Mouse (Mus musculus) ovary, postnatal 36 days (tissue): ENCODE measurements at regions not wholly inside any gene's neighbourhood (a gene's known extent, or its start where the extent isn't known, plus 50 kb on each side); places are given as distances from the start of the nearest gene placed in this dataset.

ENCODE experiments used
- DNase-seq: peaks from one replicate; pipeline ENCODE4 v3.0.0; 2022; ENCODE audit warnings: low spot score, mixed read lengths

DNA sequence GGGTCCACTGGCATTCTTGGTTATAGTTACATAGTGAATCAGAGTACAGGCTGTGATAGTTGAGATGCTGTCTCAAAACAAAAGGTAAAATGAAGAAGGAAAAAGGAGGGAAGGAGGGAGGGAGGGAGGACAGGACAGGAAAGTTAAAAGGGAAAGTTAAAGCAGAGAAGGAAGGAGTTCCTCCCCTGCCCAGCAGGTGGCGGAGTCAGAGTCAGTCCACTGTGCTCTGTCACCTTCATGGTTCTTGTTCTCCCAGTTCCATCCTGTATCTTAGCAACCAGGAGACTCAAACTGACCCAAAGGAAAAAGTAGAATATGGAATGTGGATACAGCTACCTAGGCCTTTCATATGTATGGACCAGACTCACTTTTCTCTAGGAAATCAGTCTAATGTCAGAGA lies 288.3 kb downstream of the Pdcd6ip start:
- DNase-seq, result no peak

DNA sequence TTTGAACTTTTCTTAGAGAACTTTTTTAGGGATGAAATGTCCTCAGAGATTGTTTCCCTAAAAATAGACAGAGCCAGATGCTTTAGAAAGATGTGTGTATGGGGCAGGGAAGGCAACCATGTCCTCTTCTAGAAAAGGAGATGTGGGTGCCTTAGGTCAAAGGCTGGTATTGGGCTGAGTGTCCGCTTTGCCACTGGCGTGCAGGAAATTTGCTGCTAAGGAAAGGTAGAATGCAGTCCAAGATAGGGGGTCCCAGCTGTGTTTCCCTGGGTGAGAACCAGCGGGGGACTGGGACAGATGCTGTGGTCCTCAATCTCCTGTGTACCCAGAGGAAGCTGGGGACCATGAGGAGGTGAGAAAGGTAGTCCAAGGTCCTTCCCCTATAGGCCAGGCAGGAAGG lies 291.0 kb downstream of the Pdcd6ip start:
- no peak for DNase-seq

DNA sequence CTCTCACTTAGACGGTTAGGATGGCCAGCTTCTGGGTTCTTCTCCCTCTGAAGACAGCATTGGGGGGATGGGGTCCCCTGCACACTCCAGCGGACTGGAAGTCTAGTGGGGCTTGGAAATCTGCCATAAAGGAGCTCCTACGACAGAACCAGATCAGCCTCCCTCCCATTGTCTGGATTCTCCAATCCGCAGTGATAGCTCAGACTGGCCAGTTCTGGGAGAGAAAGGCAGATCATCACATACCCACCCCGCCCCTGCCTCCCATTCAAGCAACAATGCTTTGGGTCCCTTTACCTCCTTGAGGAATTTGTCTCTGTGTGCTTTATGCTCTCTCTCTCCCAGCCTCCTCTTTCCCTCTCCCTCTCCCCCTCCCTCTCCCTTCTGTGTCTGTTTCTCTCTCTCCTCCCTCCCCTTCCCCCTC lies 292.5 kb downstream of the Pdcd6ip start:
- no peak for DNase-seq

DNA sequence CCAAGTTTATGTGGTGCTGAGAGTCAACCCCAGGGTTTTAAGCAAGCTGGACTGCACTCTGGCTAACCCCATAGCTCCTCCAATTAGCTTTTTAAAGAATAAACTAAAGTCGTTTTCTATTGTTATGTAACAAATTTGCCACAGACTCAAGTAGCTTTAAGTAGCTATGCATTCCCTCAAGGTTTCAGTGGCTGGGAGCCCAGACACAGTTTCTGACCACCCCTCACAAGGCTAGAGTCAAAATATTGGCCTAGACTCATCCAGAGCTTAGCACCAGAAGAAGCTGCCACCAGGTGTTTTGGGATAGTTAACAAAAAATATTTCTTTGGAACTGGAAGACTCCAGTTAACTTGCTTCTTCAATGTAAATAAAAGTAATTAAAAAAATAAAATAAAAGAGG lies 293.4 kb downstream of the Pdcd6ip start:
- no peak for DNase-seq

DNA sequence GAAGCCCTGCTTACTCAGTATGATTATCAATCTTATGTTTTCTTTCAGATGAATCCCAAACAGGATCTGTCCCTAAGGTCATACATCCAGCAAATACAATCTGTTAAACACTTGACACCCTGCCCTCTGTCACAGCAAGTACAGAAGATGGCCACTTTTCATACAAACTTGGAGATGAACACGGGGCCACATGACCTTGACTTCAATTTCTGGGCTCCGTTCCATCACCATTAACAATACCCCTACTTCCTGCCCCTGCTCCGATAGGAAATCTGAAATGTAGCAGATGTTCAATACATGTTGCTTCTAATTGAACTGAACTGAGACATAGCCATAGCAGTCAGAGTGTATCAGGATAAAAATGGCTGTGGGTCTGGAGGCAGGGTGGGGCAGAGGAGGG lies 294.2 kb downstream of the Pdcd6ip start:
- no peak for DNase-seq

DNA sequence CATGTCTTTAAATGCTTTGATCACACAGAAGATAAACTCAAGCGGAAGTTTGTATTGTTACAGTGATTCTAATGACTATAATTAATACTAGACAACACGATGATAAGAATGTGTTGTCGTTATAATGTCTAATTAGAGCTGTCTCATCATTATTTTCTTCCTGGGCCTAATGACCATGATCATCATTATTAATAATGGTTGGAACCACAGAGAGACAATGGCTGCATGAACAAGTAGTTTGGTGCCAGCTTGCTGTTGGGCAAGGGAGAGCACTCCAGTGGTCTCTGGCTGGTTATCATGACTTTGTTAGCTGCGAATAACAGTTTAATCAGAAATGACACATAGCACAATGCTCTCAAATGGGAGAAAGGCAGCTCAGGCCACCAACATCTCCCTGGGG lies 296.4 kb downstream of the Pdcd6ip start:
- DNase-seq, result no peak

DNA sequence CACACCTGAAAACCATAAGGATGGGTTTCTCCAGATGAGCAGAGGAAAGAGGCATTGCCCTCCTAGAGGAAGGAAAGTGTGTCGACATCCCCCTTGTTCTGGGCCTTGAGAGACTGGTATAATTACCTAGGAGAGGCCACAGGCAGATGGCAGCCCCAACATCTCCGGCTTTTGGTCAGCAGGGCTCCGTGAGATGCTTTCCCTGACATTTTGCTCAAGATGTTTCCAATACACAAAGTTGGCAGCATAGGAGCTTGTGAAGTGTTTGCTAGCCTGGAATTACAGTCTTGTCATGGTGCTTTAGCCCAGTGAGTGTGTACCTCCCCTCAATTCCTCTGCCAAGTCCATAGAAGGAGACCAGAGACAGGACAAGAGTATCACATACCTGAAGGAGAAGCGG lies 299.5 kb downstream of the Pdcd6ip start:
- no peak for DNase-seq

DNA sequence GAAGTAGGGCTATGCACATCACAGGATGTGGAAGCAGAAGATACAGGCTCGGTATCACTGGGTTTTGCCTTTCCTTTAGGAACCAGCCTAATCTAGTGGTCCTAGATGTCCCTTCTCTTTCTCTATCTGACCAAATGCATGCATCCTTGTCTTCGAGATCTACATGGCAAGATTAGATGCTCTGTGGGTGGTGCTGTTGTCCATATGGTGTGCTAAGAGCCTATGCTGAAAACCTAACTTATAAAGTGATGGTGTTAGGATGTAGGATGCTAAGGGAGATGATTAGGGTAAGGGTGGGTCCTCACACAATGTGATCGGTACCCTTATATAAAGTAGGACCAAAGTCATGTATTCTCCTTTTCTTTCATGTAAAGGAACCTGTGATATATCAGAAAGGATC lies 313.7 kb downstream of the Pdcd6ip start:
- no peak for DNase-seq

DNA sequence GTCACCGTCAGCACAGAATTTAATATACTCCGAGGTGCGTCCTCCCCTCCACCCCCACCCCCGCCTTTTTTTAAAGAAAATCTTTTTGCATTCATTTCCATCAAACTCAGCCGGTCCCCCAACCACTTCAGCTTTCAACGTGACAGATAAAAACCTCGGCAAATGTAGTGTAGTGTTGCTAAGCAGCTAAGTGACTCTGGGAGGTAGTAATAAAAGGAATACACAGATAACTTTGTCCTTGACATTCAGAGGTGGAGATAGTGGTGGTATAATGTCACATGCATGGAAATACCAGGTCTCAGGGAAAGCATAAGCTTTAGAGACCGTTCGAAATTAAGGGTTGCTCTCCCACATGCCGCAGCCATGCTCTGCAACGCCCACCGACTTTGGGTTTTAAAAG lies 320.7 kb downstream of the Pdcd6ip start:
- no peak for DNase-seq

DNA sequence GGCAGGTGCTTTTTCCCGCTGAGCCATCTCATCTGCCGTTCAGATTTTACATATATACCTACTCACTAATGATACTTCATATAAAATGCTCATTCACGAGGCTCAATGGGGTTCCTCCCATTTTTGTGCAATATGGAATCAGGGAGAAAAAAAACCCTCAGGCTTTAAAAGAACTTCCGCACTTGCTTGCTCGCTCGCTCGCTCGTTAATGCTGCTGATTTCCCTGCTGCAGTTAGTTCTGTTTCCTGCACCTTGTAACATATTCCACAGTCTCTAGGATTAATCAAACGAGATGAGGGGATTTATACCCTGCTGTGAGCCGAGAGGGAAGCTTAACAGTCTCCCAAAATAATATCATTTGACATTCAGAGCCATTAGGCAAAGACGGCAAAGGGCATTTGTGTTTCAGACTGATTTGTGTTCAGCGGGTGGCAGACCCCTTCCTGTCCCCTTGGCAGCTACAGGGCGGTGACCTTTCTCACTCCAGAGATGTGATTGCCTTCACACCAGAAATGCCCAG lies 326.4 kb downstream of the Pdcd6ip start:
- DNase-seq, result no peak

DNA sequence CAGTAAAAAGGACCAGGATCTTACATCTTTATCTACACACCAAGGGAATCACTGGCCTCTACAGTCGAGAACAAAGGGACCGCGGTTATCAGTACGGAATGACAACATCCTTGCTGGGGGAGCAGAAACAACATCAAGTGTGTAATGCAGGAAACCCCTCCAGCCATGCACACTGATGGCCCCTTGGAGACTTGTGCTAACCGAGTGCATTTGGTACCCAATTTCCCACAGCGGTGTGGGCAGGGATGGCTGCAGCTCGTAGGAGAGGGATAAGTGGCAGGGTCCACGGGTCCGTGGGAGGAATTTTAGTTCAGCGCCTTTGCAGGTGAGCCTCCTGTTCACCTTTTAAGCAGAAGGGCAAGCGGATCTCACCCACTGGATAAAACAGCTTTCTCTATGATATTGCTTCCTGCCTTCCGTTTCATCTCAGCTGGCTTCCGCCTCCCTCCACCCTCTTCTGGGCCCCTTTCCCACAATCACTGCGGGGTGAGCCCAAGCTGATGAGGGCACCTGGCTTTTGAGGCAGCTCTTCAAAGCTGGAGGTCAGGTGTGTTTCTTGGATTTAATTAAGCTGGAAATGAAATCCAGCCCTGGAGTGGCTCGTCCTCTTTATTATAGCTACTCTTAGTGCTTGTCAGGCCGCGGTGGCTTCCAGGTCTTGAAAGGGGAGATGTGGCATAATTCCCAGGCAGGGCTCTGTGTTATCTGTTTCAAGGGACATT lies 327.5 kb downstream of the Pdcd6ip start:
- no peak for DNase-seq

DNA sequence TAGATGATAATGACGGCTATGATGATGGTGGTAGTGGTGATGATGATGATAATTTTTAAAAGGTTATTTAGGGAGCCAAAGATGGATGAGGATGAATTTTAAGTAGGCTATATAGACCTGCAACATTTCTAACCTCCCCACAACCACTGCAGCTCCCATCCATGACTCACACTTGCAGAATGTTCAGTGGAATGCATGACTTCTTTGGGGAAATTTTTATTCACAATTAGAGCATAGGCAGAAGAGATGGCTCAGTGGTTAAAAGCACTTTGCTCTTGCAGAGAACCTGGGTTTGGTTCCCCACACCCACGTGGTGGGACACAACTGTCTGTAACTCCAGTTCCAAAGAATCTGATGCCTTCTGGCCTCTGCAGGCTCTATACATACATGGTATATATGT lies 329.5 kb downstream of the Pdcd6ip start:
- no peak for DNase-seq

DNA sequence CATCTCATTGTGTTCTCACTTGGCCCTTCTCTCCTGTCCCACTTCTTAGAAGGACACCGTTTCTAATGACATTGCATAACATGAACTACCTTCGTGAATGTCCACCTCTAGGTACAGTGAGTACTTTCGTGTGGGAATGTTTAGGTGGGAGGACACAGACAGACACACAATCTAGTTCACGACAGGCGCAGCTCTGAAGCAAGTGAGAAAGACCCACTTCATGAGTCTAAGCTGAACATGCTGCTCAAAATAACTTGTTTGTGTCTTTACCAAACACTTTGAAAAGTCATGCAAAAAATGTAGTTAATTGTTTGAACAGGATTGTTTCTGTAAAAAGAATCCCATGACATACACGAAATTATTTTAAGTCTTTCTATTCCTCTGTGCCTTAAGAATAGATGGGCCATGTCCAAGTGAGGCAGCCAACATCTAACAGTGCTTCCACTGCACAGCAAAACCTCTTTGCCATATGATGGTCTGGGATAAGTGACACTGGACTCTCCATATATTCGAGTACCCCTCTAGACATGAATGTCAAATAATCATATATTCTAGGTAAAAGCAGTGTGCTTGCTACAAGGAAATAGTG lies 336.2 kb downstream of the Pdcd6ip start:
- DNase-seq, result no peak

DNA sequence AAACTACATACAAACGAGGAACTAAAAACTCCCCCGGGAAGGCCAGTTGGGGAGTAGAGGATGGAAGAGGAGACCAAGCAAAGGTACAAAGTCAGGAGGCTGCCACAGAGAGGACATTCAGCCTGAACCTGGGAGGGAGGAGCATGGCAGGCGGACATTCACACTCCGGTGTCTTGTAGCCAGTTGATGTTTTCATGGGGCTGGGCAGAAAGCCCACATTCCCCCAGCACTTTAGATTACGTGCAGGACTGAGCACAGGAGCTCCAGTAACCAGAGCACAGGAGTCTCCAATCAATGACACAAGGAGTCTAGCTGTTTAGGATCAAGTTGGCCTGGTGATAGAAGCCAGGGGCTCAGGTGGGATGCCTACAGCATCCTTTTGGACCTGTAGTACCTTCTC lies 360.1 kb downstream of the Pdcd6ip start:
- no peak for DNase-seq

DNA sequence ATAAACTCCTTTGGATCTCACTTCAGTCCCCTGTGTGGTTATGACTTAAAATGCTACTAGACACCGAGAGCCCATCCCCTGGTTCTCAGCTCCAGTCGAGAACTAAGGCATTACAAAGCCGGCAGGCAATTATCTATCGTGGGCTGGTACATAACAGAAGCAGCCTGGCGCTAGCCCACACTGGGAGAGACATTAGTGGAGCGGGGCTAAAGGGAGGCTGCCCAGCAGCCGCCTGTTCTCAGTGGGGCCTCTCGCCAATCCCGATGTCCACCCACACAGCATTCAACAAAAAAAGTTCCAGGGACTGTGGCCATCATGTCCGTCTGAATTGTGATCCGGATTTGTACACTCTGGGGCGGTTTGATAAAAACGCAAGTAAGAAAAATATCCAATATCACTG lies 361.5 kb downstream of the Pdcd6ip start:
- no peak for DNase-seq

DNA sequence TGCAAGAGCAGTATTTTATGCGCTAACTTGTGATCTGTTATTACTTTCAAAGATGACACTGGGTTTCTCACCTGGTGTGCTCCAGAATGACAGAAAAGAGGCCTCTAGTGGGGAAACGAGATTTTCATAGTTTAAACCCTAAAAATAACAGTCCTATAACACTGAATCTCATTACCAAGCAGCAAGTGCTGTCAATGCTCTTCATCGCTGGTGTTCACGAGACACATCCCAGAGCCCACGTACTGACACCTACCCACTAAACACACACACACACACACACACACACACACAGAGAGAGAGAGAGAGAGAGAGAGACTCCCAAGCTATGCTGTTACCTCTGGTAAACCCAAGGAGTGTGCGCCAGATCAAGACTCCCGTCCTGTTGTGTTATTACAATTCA lies 365.9 kb downstream of the Pdcd6ip start:
- no peak for DNase-seq

DNA sequence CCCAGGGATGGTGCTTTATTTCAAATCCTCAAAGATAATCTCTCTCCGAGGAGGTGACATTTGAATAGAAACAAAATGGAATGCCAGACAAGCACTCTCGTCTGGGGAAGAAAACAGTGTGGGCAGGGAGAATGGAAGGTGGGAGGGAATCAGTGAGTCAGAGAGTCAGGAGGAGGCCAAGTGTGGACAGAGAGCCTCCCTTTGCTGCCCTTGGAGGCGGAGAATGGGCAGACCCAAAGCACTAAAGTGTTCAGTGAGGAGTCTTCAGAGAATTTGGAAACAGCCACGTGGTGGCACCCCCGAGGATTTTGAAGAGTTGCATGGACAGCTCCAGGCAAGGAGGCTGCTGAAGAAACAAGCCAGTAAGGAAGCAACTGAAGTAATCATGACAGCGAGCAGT lies 367.2 kb downstream of the Pdcd6ip start:
- DNase-seq, result no peak

DNA sequence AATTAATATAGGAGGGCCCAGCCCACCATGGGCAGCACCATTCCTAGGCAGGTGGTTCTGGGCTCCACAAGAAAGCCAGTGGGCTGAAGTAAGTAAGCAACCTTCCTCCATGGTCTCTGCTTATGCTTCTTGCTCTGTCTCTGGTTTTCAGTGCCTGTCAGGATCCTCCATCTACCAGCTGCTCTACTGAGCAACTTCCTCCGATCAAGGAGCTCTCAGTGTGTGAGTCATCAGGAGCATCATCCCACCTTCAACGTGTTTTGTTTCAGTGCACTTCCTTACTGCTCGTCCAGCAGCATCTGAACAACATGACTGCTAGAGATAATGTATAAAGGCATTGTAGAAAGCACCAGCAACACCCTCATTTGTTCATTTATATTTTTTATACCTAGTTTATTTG lies 368.0 kb downstream of the Pdcd6ip start:
- no peak for DNase-seq

DNA sequence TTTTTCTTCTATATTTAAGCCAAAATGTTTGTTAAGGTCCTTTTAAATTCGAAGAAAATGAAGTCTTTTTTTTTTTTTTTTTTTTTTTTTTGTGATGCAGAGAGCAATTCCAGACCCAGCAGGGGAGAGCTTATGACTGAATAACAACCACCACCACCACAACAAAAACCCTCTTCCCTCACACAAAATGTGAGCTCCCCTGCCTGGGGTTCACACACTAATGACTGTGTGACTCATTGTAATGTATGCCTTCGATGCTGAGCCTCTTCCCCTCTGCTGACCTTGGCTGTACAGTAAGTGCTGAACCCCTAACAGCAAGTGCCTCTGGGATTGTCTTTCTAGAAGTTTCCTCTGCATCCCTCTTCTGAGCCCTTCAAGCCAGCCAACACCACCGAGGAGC lies 383.6 kb downstream of the Pdcd6ip start:
- DNase-seq, result no peak

DNA sequence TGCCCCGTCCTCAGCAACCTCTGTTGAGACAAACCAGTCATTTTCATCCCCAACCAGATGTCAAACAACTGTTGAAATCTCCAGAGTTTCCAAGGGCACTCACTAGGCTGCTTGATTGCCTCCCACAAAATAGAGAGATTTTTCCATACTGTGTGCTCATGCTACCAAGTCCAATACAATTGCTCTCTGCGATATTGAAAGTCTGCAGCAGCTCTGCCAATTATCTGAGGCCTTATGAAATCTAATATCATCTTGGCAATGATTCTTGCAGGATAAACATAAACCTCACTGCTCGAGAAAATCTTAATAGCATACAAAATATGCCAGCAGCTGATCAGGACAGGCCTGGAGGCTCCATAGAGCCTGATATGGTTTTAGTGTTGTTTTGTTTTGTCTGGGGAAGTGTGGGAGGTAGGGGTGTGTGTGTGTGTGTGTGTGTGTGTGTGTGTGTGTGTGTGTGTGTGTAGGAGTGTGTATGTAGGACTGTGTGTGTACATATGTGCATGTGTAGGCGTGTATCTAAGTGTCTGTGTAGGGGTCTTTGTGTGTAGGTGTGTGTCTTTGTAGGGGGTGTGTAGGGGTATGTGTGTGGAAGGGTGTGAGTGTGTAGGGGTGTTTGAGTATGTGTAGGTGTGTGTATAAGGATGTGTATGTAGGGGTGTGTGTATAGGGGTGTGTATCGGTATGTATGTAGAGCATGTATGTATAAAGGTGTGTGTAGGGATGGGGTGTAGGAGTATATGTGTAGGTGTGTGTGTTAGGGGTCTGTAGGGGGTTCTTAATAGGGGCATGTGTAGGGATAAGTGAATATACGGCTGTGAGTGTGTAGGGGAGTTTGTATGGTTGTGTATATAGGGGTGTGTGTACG lies 398.1 kb downstream of the Pdcd6ip start:
- no peak for DNase-seq

DNA sequence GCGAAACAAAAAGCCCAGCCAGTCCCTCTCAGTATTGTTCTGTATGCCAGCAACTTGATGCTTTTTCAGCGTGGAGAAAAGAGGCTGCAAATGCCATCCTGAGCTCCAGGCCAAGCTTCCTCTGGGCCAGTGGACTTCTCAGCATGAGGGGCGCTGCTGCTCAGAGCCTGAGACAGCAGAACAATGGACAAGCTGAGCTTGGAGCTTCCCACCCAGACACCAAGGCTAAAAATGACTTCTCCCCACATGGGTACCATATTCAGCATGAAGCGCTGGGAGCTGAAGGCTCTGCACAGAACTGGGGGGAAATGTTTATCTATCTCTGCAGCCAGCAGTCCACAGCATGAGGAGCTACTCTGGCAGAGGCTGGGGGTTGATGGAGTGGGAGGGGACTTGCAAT lies 402.3 kb downstream of the Pdcd6ip start:
- DNase-seq, result no peak

DNA sequence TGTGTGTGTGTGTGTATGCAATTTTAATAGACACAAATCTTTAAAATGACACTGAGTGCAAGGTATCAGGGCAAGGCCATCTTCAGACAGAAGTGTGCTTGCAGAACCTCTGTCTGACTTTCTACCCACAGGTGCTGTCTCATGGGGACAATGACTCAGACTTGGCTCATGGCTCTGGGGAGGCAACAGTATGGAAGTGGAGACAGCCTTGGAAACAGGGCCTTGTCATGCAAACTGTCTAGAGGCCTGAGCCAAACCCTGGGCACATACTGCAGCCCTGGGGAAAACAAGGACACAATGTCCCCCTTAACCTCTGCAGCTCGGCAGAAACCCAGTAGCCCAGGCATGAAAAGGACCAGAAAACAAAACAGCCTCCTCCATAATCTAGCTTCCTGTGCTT lies 405.6 kb downstream of the Pdcd6ip start:
- no peak for DNase-seq

DNA sequence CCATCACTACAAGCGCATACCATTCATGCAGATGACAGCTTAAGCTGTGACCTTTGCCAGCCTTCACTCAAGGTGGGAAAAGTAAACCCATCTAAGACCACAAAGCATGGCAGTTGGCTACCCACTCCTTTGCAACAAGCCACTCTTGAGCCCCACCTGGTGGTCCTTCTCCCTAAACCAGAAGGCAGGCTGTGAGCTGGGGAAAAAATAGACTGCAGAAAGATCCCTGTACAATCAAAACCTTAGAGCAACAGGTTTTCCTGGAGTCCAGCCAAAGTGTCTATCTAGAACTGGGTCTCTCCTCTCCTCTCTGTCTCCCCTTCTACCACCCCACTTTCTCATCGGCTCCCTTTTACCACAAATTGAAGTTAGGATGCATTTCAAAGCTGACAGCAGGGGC lies 407.2 kb downstream of the Pdcd6ip start:
- DNase-seq, result no peak
